Mouse (Mus musculus) embryo, embryonic 11.5 days (tissue): ENCODE results near the gene Gpr155.

Experiments
- DNase-seq: peaks from one replicate; pipeline ENCODE4 v3.0.0-alpha.2; 2012; ENCODE audit warnings: low read depth, low spot score

Gpr155 gene

GRCm38 (mm10) chr2:73322991-73323390, 63.4 kb downstream of the Gpr155 start:
- no peak for DNase-seq

GRCm38 (mm10) chr2:73319218-73319617, 67.2 kb downstream of the Gpr155 start:
- DNase-seq = no peak

- no peak for DNase-seq
Observed at GRCm38 (mm10) chr2:73317426-73317825, 68.9 kb downstream of the Gpr155 start.

GRCm38 (mm10) chr2:73314311-73314710, 72.1 kb downstream of the Gpr155 start:
- no peak for DNase-seq

GRCm38 (mm10) chr2:73313117-73313501, 73.3 kb downstream of the Gpr155 start:
- peak; percentile 8 for DNase-seq

GRCm38 (mm10) chr2:73312152-73313116, 73.9 kb downstream of the Gpr155 start, which contains the start of the genes Scrn3 and Cir1:
Gene Scrn3, plus strand, starts transcription at chr2:73312601.
Gene Cir1, minus strand, starts transcription at chr2:73312701.
- peak; percentile 94 for DNase-seq

DNA sequence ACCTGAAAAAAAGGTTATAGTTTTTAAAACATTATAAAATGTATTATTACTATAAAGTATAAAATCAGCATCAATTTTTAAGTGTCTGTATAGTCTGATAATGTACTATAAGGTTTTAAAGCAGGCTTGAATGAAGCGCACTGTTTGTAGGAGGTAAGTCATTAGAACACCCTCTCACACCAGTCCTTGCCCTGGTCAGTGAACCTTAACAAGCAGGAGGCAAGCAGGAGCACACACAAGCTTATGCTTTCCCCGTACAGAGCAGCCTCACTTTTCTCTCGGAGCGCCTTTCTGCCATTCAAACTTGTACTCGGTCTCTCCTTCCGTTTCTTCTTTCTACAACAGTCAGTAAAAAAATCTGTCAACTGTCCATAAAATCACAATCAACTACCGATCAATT, 80.4 kb downstream of the Gpr155 start:
- DNase-seq = no peak

DNA sequence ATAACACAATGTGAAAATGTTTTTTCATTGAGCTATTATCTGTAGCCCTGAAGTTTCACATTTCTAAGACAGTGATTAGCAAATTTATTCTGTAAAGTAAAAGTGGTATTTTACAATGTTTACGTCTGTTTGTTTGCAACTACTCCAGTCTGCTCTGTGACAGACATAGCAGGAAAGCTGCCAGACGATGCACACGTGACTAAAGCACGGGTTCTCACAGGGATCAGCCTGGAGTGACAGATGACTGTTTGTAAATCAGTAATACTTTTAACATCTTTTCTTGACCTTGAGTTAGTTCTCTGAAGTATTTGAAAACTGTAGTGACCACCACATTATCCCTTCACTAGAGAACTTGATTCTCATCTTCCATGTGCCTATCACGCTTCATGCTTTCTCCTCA, 81.9 kb downstream of the Gpr155 start:
- no peak for DNase-seq

DNA sequence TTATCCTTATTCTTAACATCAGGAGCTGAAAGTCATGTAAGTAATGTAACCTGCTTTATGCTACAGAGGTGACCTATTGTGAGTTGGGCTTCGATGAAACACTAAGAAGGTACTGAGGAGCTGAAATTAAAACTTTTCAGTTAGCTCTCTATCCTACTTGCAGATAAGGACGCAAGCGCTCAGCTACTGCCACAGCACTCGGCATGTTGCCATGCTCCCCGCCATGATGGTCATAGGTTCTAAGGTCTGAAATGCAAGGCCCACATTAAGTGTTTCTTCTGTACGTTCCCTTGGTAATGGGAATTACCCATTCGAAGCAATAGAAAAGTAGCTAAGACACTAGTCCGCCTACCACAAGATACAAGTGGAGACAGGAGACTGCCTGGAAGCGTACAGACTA, 83.7 kb downstream of the Gpr155 start:
- no peak for DNase-seq

DNA sequence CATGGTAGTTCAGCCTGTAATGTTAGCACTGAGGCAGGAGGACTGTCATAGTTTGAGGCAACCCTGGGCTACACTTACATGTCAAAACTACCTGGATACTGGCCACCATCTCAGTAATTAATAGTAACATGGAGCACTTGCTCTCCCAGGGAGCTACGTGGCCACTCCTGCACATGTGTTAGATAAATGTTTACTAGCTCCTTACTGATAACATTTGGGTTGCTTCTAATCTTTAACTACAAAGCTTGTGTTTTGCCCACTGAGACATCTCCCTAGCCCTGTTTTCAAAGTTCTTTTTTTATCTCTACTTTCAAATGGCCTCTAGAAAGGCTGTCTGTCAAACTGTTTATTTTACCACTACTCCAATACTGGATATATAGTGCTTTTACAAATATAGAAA, 84.4 kb downstream of the Gpr155 start:
- DNase-seq = no peak

- no peak for DNase-seq
Observed at GRCm38 (mm10) chr2:73298841-73299240, 87.5 kb downstream of the Gpr155 start.

GRCm38 (mm10) chr2:73298154-73298553, 88.2 kb downstream of the Gpr155 start:
- no peak for DNase-seq

DNA sequence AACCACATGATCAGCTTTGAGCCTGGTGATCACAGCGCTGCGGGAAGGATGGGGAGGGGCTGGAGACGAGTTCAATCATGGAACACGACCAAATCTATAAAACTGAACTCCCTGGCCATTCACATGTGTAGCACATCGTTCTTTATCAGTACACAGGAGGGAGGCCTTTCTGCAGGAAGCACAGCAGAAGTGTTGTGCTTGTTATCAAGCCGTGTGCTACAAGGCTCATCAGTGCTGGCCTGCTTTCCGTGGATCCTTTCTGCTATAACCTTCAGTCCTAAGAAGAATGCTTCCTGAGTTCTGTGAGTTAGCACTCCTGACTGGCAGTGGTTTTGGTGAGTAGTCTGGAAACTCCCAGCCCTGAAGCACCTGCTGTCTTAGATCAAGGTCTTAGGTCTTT, 91.3 kb downstream of the Gpr155 start:
- DNase-seq = no peak
